Mouse (Mus musculus) thymus, adult 18-20 months (tissue): ENCODE data around the gene Gm4131.
"Not testable (repeated sequence)": the region's sequence is repeated elsewhere in the genome, so short reads cannot be mapped to it uniquely, and the experiment has no call there.

ENCODE experiments used
- DNase-seq, 2 experiments: peaks; one replicate each; pipeline ENCODE4 v3.0.0; 2022; ENCODE audit warnings: mixed read lengths in 2 of 2

Gm4131 gene

DNA sequence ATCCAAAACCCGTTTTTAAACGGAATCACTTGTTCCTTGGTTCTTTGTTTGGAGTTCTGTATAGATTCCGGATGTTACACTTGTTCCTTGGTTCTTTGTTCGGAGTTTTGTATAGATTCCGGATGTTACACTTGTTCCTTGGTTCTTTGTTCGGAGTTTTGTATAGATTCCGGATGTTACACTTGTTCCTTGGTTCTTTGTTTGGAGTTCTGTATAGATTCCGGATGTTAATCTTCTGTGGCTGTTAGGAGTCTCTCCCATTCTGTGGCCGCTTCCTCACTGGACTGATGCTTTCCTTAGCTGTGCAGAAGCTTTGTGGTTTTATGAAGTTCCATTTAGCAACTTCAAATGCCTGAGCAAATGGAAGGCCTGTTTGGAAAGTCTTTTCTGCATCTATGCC lies at the start of gene Gm4131:
Gene Gm4131 (minus strand): TSS at position 101 of the 400 bp plus-strand sequence.
- not testable (repeated sequence) for DNase-seq

DNA sequence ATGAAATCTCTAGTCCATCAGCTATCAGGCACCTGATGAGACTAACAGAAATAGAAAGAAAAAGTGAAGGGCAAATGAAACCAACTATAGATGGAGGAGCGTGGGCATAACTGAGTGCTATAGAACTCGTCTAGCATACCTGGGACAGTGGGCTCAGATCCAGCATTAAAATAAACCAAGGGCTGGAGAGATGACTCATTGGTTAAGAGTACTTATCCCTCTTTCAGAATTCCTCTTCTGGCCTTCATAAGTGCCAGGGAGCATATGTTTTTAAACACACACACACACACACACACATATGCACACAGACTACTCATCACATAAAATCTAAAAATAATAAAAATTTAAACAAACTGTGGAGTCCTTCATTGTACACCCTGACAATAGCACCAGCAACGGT lies 43.2 kb upstream of the Gm4131 start:
- no peak for DNase-seq

DNA sequence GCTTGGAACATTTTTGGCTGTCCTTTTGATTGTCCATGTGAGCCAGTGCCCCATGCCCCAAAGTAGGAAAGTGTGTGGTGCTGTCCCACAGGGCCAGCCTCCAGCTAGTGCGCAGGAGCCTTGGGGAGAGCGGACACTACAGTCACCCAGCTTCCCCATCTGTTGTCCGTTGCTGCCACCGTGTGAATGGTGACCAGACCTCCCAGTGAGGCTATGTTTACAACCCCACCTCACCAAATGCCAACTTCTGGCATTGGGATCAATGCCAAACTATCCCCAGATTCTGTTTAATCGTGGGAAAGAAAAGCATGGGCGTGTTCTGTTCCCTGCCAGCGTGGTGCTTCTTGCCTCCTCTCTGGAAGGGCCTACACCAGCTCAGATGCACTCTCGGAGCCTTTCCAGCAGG lies 41.1 kb upstream of the Gm4131 start:
- no peak for DNase-seq

DNA sequence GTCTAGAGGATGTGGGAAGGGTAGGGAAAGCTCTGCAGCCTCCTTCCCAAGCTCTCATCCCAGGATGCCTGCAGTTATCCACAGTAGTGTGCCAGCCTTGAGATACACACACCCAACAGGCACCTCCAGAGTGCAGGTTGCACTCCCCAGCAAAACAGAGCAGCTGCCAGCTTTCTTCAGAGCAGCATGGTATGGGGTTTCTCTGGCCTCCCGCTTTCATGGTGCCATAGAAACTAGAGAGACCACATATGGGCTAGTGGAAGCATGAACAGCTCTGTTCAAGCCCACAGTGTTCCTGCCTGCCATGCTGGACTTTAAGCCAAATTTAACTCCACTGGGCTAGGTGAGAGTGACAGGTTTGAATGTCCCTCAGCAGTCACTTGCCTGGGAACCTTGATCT lies 36.1 kb upstream of the Gm4131 start:
- no peak for DNase-seq

DNA sequence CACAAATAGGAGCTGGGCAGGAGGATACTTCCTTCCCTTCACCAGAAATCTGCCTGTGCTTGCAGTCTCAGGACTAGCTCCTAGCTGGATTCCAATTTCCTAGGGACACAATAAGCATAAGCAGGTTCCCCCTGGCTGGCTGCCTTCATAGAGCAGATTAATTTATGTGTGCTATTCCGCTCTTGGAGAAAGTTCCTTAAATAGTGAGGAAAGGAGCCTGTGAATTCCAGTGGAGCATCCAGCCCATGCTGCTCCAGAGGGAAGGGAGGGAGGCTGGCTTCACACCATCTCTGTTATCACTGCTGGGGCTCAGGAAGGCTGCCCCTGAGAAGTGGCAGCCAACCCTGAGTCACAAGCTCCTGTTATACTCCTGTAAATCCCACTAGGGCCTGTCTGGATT lies 35.5 kb upstream of the Gm4131 start:
- DNase-seq = no peak

DNA sequence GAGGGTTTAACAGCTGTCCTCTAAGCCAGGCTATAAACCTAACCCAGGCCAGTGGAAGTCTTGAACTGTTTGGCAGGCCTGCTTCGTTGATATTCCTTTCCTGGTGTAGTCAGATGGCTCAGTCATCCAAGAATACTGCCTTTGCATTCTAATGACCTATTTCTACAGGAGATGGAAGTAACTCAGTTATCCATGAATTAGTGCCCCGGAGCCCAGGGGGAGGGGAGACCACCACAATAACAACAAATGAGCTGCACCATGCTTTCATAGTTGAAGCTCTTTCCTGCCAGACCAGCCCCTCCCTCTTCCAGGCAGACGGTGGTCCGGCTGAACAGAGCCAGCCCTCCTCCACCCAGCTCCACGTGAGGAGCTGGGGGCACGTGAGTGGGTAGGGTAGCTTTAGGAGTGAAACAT lies 33.4 kb upstream of the Gm4131 start:
- DNase-seq = no peak

- DNase-seq = no peak
Measured at GRCm38 (mm10) chr14:62585338-62585737, 18.6 kb upstream of the Gm4131 start.

DNA sequence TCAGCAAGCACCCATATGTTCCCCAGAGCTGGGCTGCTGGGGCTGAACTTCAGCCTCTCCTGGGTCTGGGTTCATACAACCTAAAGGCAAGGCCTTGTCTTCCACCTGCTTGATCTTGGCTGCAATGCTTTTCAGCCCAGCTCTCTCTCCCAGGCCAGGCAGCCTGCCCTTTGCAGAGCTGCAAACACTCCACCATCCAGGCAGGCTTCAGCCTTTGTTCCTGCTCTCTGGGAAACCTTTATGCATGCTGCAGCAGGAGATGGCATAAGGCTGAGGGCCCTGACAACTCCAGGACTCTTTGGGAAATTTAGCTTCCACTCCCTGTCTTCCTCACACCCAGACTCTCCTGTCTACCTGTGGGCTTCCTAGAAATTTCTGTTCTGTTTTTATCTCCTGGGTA lies 17.9 kb upstream of the Gm4131 start:
- DNase-seq = no peak

DNA sequence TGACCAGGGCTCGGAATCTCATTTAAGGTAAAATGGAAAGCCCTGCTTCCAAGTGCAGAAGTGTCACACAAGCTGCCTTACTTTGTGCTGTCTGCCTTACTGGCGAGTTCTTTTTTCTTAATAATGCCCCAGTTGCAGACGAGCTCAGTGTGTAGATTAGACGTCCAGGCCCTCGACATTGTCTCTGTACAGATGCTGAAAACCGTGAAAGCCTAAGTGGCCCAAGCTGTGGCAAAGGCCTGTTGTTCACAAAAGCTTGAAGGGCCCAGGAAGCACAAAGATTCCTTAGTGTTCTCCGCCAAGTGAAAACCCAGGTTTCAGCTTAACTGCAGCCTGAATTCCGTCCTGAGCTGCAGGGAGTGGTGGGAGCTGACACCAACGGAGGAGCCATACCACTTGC lies 15.0 kb upstream of the Gm4131 start:
- DNase-seq = no peak

DNA sequence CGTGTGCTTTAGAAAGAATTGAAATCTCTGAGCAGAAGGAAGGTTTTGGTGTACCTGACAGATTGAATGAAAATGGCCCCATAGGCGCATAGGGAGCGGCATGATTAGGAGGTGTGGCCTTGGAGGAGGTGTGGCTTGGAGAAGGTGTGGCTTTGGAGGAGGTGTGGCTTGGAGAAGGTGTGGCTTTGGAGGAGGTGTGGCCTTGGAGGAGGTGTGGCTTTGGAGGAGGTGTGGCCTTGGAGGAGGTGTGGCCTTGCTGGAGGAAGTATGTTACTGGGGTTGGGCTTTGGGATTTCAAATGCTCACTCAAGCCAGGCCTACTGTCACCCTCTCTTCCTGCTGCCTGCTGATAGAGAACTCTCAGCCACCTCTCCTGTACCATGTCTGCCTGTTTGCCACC lies 14.2 kb upstream of the Gm4131 start:
- DNase-seq = no peak

DNA sequence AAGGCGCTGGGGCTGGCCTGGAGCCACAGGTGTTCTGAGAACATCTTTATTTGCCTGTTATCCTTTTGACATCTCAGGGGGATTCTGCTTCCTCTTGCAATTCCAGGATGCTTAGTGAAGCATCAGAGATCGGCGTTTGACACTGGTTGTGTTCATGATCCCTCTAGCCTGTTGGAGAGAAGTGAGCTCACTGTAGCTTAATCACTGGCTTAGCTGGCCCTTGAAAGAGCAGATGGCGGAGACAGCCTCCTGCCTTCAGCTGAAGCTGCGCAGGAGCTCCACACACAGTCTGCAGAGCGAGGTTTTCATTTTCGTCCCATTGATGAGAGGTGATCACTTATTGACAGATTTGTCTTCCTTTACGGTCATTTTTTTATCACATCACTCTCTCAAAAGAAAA lies 9.1 kb upstream of the Gm4131 start:
- DNase-seq = no peak

- DNase-seq = no peak
Measured at GRCm38 (mm10) chr14:62574906-62575305, 8.2 kb upstream of the Gm4131 start.

- no peak for DNase-seq
Measured at GRCm38 (mm10) chr14:62573454-62573853, 6.7 kb upstream of the Gm4131 start.

GRCm38 (mm10) chr14:62570299-62570698 lies 3.6 kb upstream of the Gm4131 start:
- no peak for DNase-seq

GRCm38 (mm10) chr14:62569463-62569862 lies 2.7 kb upstream of the Gm4131 start:
- no peak for DNase-seq

DNA sequence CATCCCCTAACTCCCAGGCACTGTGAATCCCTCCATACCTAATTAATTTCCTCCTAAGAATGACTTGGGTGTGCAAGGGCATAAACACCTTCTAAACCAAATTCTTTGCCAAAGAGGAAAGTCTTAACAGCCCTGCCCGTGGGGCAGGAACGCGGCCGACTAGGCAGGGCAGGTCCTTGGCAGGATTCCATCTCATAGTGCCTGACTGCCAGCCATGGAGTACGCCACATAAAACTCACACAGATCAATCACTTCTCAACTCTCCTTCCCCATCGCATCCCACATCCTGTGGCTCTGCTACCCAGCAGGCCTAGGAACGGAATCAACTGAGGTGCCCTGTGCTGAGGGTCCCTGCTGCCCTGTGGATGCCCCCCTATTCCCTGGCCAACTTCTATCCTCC lies 3.0 kb downstream of the Gm4131 start:
- DNase-seq = no peak

GRCm38 (mm10) chr14:62561875-62562748 lies 4.6 kb downstream of the Gm4131 start:
- no peak for DNase-seq

DNA sequence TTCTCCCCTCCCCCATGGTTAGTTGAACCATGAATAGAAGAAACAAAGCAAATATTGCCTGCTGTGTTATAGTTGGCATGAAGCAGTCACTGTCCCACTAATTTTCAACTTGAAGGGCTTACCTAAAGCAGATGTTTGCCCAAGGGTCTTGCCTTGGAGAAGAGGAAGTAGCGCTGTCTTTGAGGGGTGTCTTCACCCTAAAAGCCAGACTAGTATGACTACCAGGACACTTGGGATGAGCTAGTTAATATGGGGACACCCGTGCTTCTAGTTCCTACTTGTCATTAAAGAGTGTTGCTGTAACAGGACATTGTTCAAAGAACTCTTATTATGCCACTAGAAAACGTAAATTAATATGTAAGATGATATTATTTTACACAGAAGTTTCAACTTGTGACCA lies 9.6 kb downstream of the Gm4131 start:
- no peak for DNase-seq

DNA sequence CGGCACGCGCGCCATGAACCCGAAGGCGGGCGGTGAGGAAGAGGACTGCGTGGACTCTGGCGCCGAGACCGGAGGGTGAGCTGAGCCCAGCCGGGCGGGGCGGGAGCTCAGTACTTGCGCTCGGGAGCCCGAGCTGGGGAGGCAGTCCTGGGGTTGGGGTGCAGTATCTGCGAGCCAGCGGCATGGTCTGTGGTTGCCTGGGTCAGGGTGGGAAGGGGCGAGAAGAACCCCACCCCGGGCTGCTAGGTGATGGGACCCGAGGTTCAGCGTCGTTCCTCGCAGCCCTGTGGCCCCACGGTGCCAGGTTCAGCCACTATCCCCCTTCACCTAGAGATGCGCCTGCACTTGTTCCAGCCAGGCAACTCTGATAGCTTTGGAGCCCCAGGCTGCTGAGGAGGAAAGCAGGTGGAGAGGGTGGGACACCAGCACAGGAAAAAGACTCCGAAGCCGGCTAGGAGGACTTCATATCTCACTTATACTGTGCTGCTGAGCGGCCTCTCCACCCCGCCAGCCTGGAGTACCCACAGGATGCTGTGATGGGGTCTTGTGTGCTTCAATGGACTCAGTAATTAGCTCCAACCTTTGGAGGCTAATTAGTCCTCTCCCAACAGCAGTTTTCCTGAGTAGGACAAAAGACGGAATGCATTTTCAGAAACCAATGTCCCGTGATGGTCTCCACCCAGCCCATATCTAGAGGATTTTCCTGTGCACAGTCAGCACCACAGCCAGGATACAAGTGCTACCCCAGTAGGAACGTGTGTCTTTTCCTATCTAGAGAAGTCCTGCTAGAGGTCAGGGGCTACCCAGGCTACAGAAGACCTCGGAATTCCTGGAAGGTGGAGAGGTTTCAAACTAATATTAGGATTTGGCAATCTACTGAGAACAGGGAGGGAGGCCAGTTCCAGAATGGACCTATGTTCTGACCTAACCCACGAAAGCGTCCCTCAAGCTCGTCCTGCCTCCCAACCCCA lies 10.6 kb downstream of the Gm4131 start:
- DNase-seq = peak in 1 of 2 experiments; percentile 4

DNA sequence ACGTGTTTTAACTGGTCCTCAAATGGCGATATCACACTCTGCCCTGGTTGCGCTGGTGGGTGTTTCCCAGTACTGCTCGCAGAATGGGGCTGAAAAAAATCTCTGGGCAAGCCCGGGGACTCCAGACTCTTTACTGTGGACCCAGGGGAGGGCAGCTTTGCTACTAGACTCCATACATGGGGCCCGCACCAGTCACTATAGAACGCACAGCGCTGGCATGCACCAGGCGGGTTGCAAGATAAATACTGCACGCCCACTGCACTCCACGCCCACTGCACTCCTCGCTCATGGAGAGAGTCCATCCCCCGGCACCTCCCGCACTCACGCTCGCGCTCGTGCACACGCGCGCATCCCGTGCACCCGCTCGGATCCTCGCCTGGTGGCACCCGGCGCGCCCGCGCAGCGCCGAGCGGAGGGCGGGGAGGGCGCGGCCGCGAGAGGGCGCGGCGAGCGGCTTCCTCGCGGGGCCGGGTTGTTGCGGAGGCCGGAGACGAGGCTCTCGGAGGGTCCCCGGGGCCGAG lies 11.4 kb downstream of the Gm4131 start, which contains the start of gene Fam124a:
Gene Fam124a (plus strand): TSS at position 429 of the 521 bp plus-strand sequence.
- peak; percentile 13 to 33 for DNase-seq

DNA sequence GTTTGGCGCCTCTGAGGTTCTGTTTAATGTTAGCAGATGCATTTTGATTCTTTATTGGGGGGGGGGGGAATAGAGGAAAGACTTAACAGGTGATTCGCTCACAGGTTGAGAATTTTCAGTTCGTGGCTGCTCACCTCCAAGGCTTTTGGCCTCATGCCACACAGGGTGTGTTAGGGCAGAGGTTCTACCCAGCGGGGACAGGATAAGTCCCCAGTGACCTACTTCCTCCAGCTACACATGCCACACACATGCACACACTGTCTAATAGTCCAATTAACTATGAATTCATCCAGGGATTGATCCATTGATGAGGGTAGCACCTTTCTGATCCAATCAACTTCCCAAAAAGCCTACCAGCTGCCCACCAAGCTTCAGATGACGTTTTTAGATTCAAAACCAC lies 12.9 kb downstream of the Gm4131 start:
- no peak for DNase-seq

GRCm38 (mm10) chr14:62552771-62553170 lies 13.9 kb downstream of the Gm4131 start:
- DNase-seq = no peak

DNA sequence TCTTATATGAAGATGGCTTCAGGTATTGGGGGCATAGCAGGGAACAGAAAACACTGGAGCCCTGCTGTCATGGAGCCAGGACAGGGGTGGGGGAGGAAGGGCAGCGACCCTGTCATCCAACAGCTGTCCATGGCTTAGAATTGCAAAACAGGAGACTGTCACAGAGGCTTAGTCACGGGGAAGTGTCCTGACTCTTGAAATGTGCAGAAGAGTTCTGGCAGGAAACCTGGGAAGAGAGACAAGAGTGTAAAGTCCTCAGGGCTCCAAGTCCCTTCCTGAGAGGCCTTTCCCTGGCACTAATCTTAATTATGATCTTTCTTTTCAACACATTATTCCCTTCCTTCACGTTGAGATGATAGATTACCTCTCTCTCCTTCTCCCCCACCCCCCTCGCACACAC lies 16.6 kb downstream of the Gm4131 start:
- no peak for DNase-seq
